Mouse (Mus musculus) MEL (cell line): ENCODE measurements around the gene Fam206a.

Source experiments
- CTCF ChIP-seq, 3 experiments: IDR thresholded peaks in 2 of 3; conservative IDR thresholded peaks in 1 of 3; 2 replicates each; pipeline ENCODE4 v1.5.1; 2011 to 2012; ENCODE audit warnings: low read length in 3 of 3, low read depth in 2 of 3, mild to moderate bottlenecking in 2 of 3, improper control_type of control experiment in 1 of 3, inconsistent platforms in 1 of 3, mixed read lengths in 1 of 3, moderate library complexity in 1 of 3; ENCODE audit not compliant: control insufficient read depth in 1 of 3, insufficient read depth in 1 of 3, poor library complexity in 1 of 3, severe bottlenecking in 1 of 3
- E2F4 ChIP-seq: IDR thresholded peaks from 2 replicates; pipeline ENCODE4 v1.6.1; 2011; ENCODE audit warnings: low read depth, low read length, improper control_type of control experiment, borderline replicate concordance
- GABPA ChIP-seq: IDR thresholded peaks from 2 replicates; pipeline ENCODE4 v1.6.1; 2012; ENCODE audit warnings: low read depth, mild to moderate bottlenecking, inconsistent platforms, low read length, improper control_type of control experiment, moderate library complexity
- MAX ChIP-seq: IDR thresholded peaks from 2 replicates; pipeline ENCODE4 v1.6.1; 2011; ENCODE audit warnings: low read length, improper control_type of control experiment
- NRF1 ChIP-seq: IDR thresholded peaks from 2 replicates; pipeline ENCODE4 v1.6.1; 2014; ENCODE audit warnings: low read depth, mild to moderate bottlenecking, inconsistent platforms, low read length, improper control_type of control experiment, moderate library complexity; ENCODE audit not compliant: poor library complexity, insufficient read depth, severe bottlenecking
- POLR2AphosphoS2 ChIP-seq: IDR thresholded peaks from 2 replicates; pipeline ENCODE4 v1.6.1; 2011; ENCODE audit warnings: low read length, improper control_type of control experiment
- USF1 ChIP-seq: IDR thresholded peaks from 2 replicates; pipeline ENCODE4 v1.6.1; 2014; ENCODE audit warnings: low read depth, mild to moderate bottlenecking, inconsistent platforms, low read length, improper control_type of control experiment, moderate library complexity

DNA sequence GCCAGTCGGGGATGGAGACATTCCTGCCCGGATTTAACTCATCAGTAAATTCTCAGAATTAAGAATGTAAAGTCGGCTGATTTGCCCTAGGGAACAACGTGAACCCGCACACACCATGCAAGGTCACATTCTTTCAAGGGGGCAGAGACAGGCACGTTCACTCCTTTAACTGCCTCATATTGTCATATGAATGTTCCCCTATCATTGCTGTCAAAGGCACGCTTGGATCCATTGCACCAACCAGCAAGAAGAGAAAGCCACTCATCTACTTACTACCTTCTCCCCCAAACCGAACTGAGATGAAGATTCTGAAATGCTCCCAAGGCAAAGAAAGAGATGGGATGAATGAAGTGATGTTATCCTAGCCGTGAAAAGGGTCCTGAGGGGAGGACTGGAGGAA, 56.6 kb downstream of the Fam206a start:
- TF ChIP-seq POLR2AphosphoS2, result no peak
- no peak for TF ChIP-seq E2F4
- no peak for TF ChIP-seq USF1
- TF ChIP-seq GABPA, result no peak
- TF ChIP-seq CTCF (IDR thresholded peaks at IDR 0.05 in 2 of 3, conservative IDR thresholded peaks at IDR 0.05 in 1 of 3; ENCODE audit: control insufficient read depth in 1 of 3, insufficient read depth in 1 of 3, low read depth in 2 of 3, low read length in 3 of 3, poor library complexity in 1 of 3, severe bottlenecking in 1 of 3), result no peak
- no peak for TF ChIP-seq MAX
- TF ChIP-seq NRF1, result no peak
